Mouse (Mus musculus) embryonic fibroblast, embryonic 13.5 days (primary cell): Measurements from ENCODE around the gene Atp8a2.

Experiments used
- CTCF ChIP-seq: IDR thresholded peaks from 2 replicates; pipeline ENCODE4 v1.5.1; 2011; ENCODE audit warnings: mild to moderate bottlenecking, control low read depth, low read length, moderate library complexity, borderline replicate concordance; ENCODE audit not compliant: insufficient read depth
- POLR2A ChIP-seq: IDR thresholded peaks from 2 replicates; pipeline ENCODE4 v1.6.1; 2011; ENCODE audit warnings: low read depth, mild to moderate bottlenecking, control low read depth, low read length, moderate library complexity

DNA sequence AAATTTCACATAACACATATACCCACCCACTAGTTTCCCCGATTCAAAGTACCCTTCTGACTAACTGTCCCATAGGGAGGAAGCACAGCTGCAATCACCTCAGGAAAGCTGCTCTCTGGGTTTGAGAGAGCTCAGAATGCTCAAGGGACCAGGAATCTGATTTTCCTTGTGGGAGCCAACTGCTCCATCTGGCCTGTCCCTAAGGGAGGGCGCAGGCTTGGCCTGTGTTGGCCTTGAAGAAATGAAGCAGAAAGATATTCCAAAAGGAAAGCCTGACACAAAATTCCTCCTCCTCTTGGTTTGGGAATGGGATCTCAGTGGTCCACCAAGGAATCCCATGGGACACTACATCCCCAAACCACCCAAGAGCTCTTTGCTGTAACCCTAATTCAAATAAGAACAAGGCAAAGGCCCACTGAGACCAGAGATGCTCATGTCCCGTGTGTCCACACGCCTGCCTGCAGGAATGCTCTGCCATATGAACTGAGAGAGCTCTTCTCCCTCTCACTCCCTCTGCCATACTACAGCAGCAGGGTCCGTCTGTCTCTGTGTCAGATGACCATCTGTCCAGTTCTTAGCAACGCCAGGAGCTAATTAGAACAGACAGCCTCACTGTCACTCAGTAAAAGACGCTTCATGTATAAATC lies 293.4 kb downstream of the Atp8a2 start:
- no peak for TF ChIP-seq CTCF
- no peak for TF ChIP-seq POLR2A
